Mouse (Mus musculus) thymus, adult 18-20 months (tissue): Measurements from ENCODE around the gene Foxc2.
"Not testable (repeated sequence)": the region's sequence is repeated elsewhere in the genome, so short reads cannot be mapped to it uniquely, and the experiment has no call there.

ENCODE experiments used
- DNase-seq, 2 experiments: peaks; one replicate each; pipeline ENCODE4 v3.0.0; 2022; ENCODE audit warnings: mixed read lengths in 2 of 2

The Foxc2 gene

GRCm38 (mm10) chr8:121119635-121120455 lies 3.9 kb downstream of the Foxc2 start:
- DNase-seq: no peak

DNA sequence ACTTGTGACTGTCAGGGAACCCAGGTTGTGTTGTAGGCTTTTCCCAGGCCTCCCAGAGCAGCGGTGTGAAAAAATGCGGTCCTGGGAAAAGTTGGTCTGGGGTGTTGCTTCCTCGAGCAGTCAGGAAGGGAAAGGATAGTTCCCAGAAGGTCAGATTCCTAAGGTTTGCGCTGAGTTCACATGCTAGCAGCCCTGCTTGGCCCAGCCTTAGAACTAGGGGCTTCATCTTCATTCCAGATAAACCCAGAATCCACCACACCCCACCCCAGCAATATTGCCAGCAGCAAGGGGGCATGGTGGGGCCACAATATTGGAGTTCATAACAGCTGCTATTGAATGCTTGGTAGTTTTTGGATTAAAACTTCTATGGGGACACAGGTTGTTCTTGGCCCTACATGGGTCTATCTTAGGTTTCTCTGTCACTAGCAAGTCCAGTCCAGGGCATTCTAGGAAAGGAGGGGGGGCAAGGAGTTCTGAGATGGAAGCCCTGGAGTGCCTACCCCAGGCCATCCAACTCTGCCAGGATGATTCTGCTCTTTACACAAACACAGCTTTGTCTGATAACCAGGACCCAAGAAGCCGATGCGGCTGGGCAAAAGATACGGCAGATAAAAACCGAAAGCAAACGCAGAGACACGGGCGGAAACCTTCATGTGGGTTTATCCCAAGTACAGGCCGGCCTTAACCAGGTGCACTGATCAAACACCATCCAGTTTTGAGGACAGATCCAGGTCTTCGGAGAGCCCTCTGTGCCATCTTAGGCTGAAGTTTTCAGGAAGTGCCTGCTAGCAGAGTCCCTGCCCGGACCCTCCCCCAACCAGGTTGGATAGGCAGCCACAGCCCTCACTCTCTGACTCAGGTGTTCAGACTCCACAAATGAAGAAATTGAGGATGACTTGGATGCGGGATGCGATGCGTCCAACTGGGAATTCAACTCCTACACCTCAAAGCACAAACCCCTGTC lies 4.8 kb downstream of the Foxc2 start:
- no peak for DNase-seq

- no peak for DNase-seq
Measured at GRCm38 (mm10) chr8:121121704-121122103, 5.7 kb downstream of the Foxc2 start.

GRCm38 (mm10) chr8:121122368-121122767 lies 6.4 kb downstream of the Foxc2 start:
- no peak for DNase-seq

DNA sequence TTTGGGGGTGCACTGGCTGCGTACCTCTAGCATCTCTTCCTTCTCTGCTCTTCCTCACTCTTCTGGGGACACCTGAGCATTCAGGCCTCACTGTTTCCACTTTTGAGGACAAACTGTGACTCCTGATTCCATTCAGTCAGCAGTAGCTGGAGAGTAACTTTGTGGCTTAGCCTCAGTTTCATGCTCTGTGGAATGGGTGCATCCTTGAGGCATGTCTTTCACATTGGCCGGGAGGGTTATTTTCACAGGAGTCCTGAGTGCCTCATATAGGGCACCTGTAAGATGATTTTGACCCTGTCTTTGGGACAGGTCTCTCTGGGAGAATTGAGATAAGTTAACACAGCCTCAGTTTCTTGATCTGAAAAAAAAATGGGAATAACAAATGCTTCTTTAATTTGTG lies 7.1 kb downstream of the Foxc2 start:
- DNase-seq: no peak

GRCm38 (mm10) chr8:121124547-121125239 lies 8.7 kb downstream of the Foxc2 start:
- no peak for DNase-seq

DNA sequence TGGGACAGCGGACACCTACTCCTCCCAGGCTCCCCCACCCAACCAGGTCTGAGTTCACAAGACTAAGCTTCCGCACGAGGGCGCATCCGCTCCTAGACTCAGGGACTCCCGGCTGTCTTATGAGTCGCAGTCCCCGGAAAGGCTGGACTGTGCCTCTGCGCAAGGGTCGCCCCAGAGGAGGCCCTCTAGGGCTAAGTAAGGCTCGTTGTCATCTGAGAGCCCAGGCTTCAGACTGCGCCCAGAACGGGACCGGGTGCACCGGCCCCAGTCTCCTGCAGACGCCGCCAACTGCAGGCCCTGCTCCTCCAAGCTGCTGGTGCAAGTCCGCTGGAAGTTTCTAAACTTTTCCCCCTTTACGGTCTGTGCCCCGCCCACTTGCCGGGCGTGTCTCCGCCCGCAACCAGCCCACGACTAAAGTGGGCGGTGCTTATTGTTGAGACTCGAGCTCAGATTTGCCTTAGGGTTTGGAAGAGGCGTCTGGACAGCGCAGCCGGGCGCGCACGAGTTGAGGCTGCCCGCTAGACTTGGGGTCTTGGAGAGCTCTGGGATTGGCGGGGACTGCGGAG lies 9.4 kb downstream of the Foxc2 start:
- DNase-seq: no peak

- DNase-seq: no peak
Measured at GRCm38 (mm10) chr8:121126191-121126590, 10.2 kb downstream of the Foxc2 start.

- no peak for DNase-seq
Measured at GRCm38 (mm10) chr8:121126694-121127093, 10.7 kb downstream of the Foxc2 start.

- no peak for DNase-seq
Measured at GRCm38 (mm10) chr8:121127291-121127701, 11.3 kb downstream of the Foxc2 start.

DNA sequence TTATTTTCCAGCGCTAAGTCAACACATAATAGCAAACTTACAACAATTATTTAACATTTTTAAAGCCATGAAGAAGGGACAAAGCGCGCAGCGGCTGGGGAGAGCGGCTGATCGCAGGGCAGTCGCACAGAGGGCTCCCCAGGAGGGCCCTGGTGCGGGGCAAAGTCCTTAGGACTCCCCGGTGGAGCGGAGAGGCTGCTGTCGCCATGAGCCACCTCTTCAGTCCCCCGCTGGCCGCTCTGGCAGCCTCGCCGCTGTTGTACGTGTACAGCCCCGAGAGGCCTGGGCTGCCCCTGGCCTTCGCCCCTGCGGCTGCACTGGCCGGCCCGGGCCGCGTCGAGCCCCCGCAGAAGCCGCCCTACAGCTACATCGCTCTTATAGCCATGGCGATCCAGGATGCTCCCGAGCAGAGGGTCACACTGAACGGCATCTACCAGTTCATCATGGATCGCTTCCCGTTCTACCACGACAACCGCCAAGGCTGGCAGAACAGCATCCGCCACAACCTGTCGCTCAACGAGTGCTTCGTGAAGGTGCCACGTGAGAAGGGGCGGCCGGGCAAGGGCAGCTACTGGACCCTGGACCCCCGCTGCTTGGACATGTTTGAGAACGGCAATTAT lies 11.9 kb downstream of the Foxc2 start, which contains the start of gene Foxl1:
Gene Foxl1 (plus strand): TSS at position 185 of the 620 bp plus-strand sequence.
- DNase-seq: no peak

- DNase-seq: no peak
Measured at GRCm38 (mm10) chr8:121128531-121129264, 12.7 kb downstream of the Foxc2 start.

GRCm38 (mm10) chr8:121129265-121129940 lies 13.4 kb downstream of the Foxc2 start:
- DNase-seq: no peak

GRCm38 (mm10) chr8:121130522-121130921 lies 14.6 kb downstream of the Foxc2 start:
- DNase-seq: no peak

DNA sequence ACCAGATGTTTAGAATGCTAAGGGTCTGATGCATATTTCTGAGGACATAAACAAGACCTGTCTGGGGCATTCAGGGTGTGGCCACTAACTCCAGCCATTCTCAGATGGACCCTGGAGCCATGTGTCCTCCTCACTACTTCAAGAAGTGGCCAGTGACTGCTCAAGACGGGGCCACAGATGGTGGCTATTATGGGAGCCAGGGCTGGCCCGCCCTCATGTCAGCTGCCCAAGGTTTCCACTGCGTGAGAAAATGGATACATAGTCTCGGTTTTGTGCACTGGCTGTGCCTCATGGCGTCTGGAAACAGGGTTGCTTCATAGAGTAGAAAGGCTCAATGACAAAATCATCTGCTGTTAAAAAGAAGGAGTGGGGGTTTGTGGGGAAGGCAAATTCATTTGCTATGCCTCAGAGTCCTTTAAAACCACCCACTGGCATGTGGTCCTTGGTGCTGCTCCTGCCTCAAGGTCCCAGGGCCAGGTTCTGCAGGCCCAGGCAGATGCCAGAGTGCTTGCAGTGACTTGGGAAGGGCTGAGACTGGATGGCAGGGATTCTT lies 17.1 kb downstream of the Foxc2 start:
- DNase-seq: no peak

DNA sequence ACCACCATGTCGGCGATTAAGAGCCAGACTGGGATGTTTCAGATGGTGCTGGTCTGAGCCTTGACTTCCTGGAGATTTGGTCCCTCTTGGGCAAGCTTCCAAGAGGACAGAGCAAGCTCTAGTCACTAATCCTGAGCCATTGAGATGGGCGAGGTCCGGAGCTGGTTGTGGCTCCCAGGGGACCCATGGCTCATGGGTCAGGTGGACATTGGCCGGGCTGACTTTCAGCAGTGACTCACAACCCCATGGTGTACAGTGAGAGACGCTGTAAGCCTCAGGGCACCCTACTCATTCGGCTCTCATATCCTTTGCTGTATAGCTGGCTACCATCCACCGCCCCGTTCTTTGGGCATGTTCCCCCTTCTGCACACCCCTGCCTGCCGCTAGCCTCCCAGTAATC lies 18.1 kb downstream of the Foxc2 start:
- DNase-seq: no peak

DNA sequence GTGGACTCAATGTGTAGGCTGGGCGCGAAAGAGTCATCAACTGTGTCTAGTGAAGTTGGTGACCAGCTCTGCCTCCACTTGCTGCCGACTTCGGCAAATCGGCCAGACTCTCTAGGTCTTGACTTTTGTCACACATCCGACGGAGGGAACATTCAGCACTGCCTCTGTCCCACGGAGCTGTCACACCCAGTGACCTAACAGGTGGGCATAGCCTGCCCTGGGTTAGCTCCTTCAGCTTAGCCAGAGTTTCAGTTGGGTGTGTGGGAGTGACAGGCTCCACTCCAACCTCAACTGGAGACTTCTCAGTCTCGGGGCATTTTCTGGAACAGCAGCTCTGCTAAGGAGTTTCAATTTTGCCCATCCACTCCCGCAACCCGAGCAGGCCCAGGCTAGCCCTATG lies 18.5 kb downstream of the Foxc2 start:
- no peak for DNase-seq

- no peak for DNase-seq
Measured at GRCm38 (mm10) chr8:121136856-121137255, 20.9 kb downstream of the Foxc2 start.

DNA sequence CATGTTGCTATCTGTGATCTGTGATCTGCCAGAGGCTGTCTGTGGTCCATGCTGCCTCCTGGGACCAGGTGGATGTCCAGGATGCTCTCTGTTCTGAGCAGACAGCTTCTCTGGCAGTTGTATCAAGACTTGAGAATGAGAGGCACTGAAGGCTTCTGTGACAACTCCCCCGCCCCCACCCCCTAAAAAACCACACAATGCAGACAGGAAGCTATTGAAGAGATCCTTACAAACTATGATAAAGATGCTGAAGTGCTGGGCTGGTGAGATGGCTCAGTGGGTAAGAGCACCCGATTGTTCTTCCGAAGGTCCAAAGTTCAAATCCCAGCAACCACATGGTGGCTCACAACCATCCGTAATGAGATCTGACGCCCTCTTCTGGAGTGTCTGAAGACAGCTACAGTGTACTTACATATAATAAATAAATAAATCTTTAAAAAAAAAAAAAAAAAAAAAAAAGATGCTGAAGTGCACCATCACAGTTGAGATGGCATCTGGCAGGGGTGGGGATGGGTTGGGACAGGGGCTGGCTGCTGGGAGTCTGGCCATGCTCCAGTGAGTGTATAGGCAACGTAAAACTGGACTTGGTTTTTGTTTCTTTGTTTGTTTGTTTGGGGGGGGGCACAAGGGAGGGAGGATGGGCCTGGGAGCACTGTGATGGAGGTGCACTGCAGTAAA lies 29.6 kb downstream of the Foxc2 start:
- not testable (repeated sequence) for DNase-seq

- DNase-seq: no peak
Measured at GRCm38 (mm10) chr8:121148573-121149083, 32.7 kb downstream of the Foxc2 start.
